Mouse (Mus musculus) E14TG2a.4 (cell line): ENCODE measurements around the gene Aoc2.

Source experiments
- H3K27me3 ChIP-seq: 2 replicates; pipeline ENCODE4 v1.6.1; 2014; ENCODE audit warnings: low read length, control low read depth; ENCODE audit not compliant: insufficient read depth
- H3K36me3 ChIP-seq: 2 replicates; pipeline ENCODE4 v1.6.1; 2014; ENCODE audit warnings: low read length, control low read depth; ENCODE audit not compliant: insufficient read depth
- H3K4me1 ChIP-seq: replicated peaks from 2 replicates; pipeline ENCODE4 v1.6.1; 2014; ENCODE audit warnings: low read depth, low read length, control low read depth
- H3K4me3 ChIP-seq: replicated peaks from 2 replicates; pipeline ENCODE4 v1.5.1; 2014; ENCODE audit warnings: mild to moderate bottlenecking, low read length
- H3K9me3 ChIP-seq: 2 replicates; pipeline ENCODE4 v1.6.1; 2014; ENCODE audit warnings: low read length, control low read depth
- CTCF ChIP-seq: conservative IDR thresholded peaks from 2 replicates; pipeline ENCODE4 v1.5.1; 2014; ENCODE audit warnings: low read length
- NANOG ChIP-seq: IDR thresholded peaks from 2 replicates; pipeline ENCODE4 v1.6.1; 2014; ENCODE audit warnings: borderline replicate concordance, low read length, mixed read lengths
- POU5F1 ChIP-seq: IDR thresholded peaks from 2 replicates; pipeline ENCODE4 v1.6.1; 2014; ENCODE audit warnings: low read length, borderline replicate concordance

The Aoc2 gene

GRCm38 (mm10) chr11:101354438-101355010, 29.7 kb downstream of the Aoc2 start:
- TF ChIP-seq NANOG (no peak), POU5F1 (no peak), CTCF (no peak)
- Histone ChIP-seq H3K27me3 (no peaks in the 10 kb centered on the region; the same call in 1 of the 2 replicates), H3K4me3 (no peak overlapping the region), H3K9me3 (0 out of 2 replicates have a peak, but pooled peaks cover 3% of the 10 kb centered on the region), H3K36me3 (no peaks in the 10 kb centered on the region), H3K4me1 (peaks cover 21% of the 10 kb centered on the region)

- H3K4me1 ChIP-seq, result peaks cover 21% of the 10 kb centered on the region
- no peaks in the 10 kb centered on the region; the same call in 1 of the 2 replicates for H3K27me3 ChIP-seq
- no peaks in the 10 kb centered on the region for H3K36me3 ChIP-seq
- H3K9me3 ChIP-seq, result no peaks in the 10 kb centered on the region
- no peak overlapping the region for H3K4me3 ChIP-seq
- TF ChIP-seq POU5F1 (no peak), NANOG (no peak), CTCF (no peak)
Measured at GRCm38 (mm10) chr11:101355916-101356315, 31.1 kb downstream of the Aoc2 start.

DNA sequence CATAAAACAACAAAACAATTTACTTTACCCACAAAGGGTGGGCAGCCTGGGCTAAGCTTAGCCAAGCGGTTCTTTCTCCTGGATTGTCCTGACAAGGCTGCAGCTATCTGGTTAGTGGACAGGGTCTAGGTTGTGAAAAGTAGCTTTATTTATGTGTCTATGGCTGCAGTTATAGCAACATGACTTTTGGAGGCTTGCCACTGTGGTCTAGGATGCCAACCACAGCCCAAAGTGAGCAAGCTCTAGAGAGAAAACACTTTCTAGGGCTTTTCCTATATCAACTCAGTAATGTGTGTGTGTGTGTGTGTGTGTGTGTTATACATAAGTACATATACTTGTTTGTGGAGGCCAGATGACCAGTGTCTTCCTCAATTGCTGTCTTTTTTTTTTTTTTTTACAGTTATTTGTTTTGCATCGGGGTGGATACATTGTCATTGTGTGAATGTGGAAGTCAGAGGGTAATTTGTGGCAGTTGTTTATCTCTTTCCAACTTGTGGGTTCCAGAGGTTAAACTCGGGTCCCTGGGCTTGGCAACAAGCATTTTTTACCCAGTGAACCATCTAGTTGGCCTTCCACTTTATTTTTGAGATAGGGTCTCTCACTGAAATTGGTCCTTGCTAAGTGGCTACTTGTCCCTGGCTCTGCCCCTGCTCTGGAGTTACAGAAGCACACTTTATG, 32.8 kb downstream of the Aoc2 start:
- H3K27me3 ChIP-seq, result no peaks in the 10 kb centered on the region; the same call in 1 of the 2 replicates
- H3K4me1 ChIP-seq, result peaks cover 17% of the 10 kb centered on the region
- H3K36me3 ChIP-seq, result no peaks in the 10 kb centered on the region
- H3K9me3 ChIP-seq, result no peaks in the 10 kb centered on the region
- TF ChIP-seq CTCF (no peak), NANOG (no peak)
- H3K4me3 ChIP-seq, result no peak overlapping the region

GRCm38 (mm10) chr11:101359776-101360175, 34.9 kb downstream of the Aoc2 start:
- H3K27me3 ChIP-seq, result no peaks in the 10 kb centered on the region

GRCm38 (mm10) chr11:101360651-101361113, 35.8 kb downstream of the Aoc2 start:
- H3K27me3 ChIP-seq, result no peaks in the 10 kb centered on the region
- no peak for TF ChIP-seq POU5F1
- TF ChIP-seq CTCF, result no peak
- TF ChIP-seq NANOG, result no peak
- H3K36me3 ChIP-seq, result no peaks in the 10 kb centered on the region
- no peak overlapping the region for H3K4me3 ChIP-seq
- H3K9me3 ChIP-seq, result no peaks in the 10 kb centered on the region
- H3K4me1 ChIP-seq, result peaks cover 15% of the 10 kb centered on the region

More at GRCm38 (mm10) chr11:101359776-101360175, 34.9 kb downstream of the Aoc2 start:
- peaks cover 17% of the 10 kb centered on the region for H3K4me1 ChIP-seq
- H3K4me3 ChIP-seq, result no peak overlapping the region
- TF ChIP-seq CTCF (no peak), POU5F1 (no peak), NANOG (no peak)
- H3K9me3 ChIP-seq, result no peaks in the 10 kb centered on the region
- no peaks in the 10 kb centered on the region for H3K36me3 ChIP-seq

DNA sequence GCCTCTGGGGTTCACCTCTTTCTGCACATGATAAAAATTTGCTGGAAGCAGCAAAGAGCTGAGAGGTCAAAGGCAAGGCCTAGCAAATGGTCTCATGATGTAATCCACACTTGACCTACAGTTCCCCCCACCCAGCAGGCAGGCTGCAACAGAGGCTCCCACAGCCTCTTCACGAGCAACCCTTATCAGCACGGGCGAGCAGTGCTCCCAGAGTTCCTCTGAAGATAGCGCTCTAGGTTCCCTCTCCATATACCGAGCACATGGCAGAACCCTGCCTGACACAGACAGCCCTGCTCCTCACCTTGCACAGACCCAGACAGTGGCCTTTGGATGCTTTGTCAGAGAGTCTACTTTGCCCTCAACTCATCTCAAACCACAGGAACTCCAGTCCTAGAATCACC, 39.7 kb downstream of the Aoc2 start:
- H3K4me3 ChIP-seq, result no peak overlapping the region
- no peaks in the 10 kb centered on the region for H3K9me3 ChIP-seq
- 0 out of 2 replicates have a peak, but pooled peaks cover 2% of the 10 kb centered on the region for H3K27me3 ChIP-seq
- TF ChIP-seq POU5F1, result no peak
- TF ChIP-seq CTCF, result no peak
- no peak for TF ChIP-seq NANOG
- peaks cover 6% of the 10 kb centered on the region; the same call in 1 of the 2 replicates for H3K4me1 ChIP-seq
- H3K36me3 ChIP-seq, result no peaks in the 10 kb centered on the region

GRCm38 (mm10) chr11:101367326-101367935, 42.6 kb downstream of the Aoc2 start, which contains the start of gene G6pc:
TSS of gene G6pc (plus strand) at chr11:101367561.
- H3K4me3 ChIP-seq, result no peak within 1 kb of the TSS
- H3K27me3 ChIP-seq, result peaks cover 4% of the 10 kb centered on the region; the same call in 1 of the 2 replicates
- no peaks in the 10 kb centered on the region for H3K36me3 ChIP-seq
- H3K9me3 ChIP-seq, result no peaks in the 10 kb centered on the region
- TF ChIP-seq NANOG (no peak), CTCF (no peak), POU5F1 (no peak)
- 0 out of 2 replicates have a peak, but pooled peaks cover 2% of the 10 kb centered on the region for H3K4me1 ChIP-seq

DNA sequence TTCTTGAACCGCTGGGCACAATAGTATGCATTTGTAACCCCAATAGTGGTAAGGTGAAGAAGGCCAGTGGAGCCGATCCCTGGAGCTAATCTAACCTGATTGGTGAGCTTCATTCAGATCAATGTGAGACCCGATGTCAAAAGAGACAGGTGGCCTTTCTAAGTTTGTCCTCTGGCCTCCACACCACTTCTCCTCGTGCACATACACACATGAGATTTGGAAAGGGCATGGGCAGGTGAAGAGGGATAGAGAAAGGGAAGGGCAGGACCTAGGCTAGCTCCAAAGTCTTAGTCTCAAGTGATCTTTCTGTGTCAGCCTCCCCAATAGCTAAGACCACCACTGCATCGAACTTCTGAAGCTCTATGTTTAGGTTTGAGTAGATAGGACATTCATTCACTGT, 45.3 kb downstream of the Aoc2 start:
- TF ChIP-seq CTCF (no peak), NANOG (no peak)
- no peaks in the 10 kb centered on the region for H3K36me3 ChIP-seq
- no peak overlapping the region for H3K4me3 ChIP-seq
- H3K4me1 ChIP-seq, result no peaks in the 10 kb centered on the region
- H3K27me3 ChIP-seq, result peaks cover 11% of the 10 kb centered on the region; the same call in 1 of the 2 replicates
- H3K9me3 ChIP-seq, result no peaks in the 10 kb centered on the region
